Mouse (Mus musculus) embryonic facial prominence, embryonic 15.5 days (tissue): ENCODE measurements around the gene Fgfrl1. TPM values are rescaled to one million over a fixed set of nuclear protein-coding genes. Genes with fewer than 3 reads are reported as not detected.

Experiments
- ATAC-seq: fragments of 200-750 bp; cut with Nextera tagmentation; 2 replicates; pipeline ENCODE4 v1.8.0; 2017; ENCODE audit warnings: low read depth, moderate TSS enrichment; ENCODE audit not compliant: insufficient number of reproducible peaks, low FRiP score, low TSS enrichment
- H3K27ac ChIP-seq: fragments of 300-500 bp; sonication (generic); replicated peaks from 2 replicates; pipeline ENCODE4 v1.5.1; 2015; ENCODE audit warnings: mild to moderate bottlenecking, inconsistent platforms
- H3K27me3 ChIP-seq: fragments of 300-500 bp; sonication (generic); 2 replicates; pipeline ENCODE4 v1.6.1; 2015; ENCODE audit warnings: inconsistent platforms
- H3K36me3 ChIP-seq: fragments of 300-500 bp; sonication (generic); 2 replicates; pipeline ENCODE4 v1.6.1; 2015; ENCODE audit warnings: mild to moderate bottlenecking, inconsistent platforms
- H3K4me1 ChIP-seq: fragments of 300-500 bp; sonication (generic); 2 replicates; pipeline ENCODE4 v1.6.1; 2015; ENCODE audit warnings: inconsistent platforms
- H3K4me2 ChIP-seq: fragments of 300-500 bp; sonication (generic); replicated peaks from 2 replicates; pipeline ENCODE4 v1.6.1; 2015; ENCODE audit warnings: mild to moderate bottlenecking, inconsistent platforms
- H3K4me3 ChIP-seq: fragments of 300-500 bp; sonication (generic); replicated peaks from 2 replicates; pipeline ENCODE4 v1.5.1; 2015; ENCODE audit warnings: mild to moderate bottlenecking, inconsistent platforms
- H3K9ac ChIP-seq: fragments of 300-500 bp; sonication (generic); 2 replicates; pipeline ENCODE4 v1.6.1; 2015; ENCODE audit warnings: inconsistent platforms
- H3K9me3 ChIP-seq: fragments of 300-500 bp; sonication (generic); replicated peaks from 2 replicates; pipeline ENCODE4 v1.6.1; 2016; ENCODE audit warnings: inconsistent platforms
- WGBS: fragments of 180-500 bp; shearing (Covaris S2); methylation state at CpG from one replicate; pipeline ENCODE4 v1.1.7; 2015; 5-methylcytosine and 5-hydroxymethylcytosine counted together
- polyA plus RNA-seq: library from polyadenylated mRNA; unstranded; fragments of >200 nt; fragmentation: Nextera tagmentation; extraction: Ambion mirVana; gene quantifications from 2 replicates; pipeline ENCODE4 v1.2.1, GENCODE M21; 2015

The Fgfrl1 gene
- polyA plus RNA-seq, 1 experiment from 2014 or later, result 29.4 TPM

DNA sequence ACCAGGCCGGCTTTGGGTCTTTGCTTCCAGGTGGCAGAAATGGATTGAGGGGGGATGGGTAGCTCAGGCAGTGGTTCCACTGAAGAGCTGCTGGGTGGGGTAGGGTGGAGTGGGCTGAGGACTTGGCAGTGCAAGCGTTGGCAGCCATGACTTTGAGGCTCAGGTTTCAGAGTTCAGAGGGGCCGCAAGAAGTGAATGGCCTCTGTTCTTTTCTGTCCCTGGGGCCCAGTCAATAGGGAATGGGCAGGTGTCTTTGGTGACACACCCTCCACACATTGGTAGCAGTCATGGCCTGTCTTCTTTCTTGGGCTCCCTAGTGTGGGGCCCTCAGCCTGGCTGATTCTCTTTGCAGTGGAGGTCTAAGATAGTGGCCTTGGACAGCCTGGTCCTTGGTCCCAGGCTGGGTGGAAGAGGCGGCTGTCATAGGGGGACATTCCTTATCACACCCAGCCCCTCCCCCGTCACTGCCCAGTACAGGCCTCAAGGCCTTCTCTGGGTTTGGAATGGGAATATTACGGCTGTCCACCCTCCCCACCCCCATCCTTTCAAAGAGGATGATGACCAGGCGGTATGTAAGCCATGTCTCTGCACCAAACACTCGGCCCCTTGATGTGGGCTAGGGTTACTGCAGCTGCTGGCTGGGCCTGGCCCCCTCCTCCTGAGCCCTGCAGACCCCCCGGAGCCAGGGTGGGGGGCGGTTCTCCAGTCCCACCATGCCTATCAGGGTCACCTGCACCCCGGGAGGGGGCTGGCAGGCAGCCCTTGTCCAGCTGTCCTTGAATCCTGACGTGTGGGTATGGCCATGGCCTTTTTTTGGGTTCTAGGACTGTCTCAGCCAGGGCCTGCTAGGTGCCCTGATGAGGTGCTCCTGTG, 11.8 kb downstream of the Fgfrl1 start:
- peak; percentile 36 for ATAC-seq
- Histone ChIP-seq H3K36me3 (peaks cover 36% of the 10 kb centered on the region), H3K27ac (no peak overlapping the region), H3K9ac (no peak overlapping the region), H3K4me2 (no peak overlapping the region), H3K4me3 (no peak overlapping the region), H3K27me3 (no peaks in the 10 kb centered on the region), H3K9me3 (no peaks in the 10 kb centered on the region), H3K4me1 (peaks cover 4% of the 10 kb centered on the region; the same call in 1 of the 2 replicates)
- 65% methylated on average over 12 of the region's 12 CpGs for WGBS

- WGBS, result 84% methylated on average over 2 of the region's 2 CpGs
- Histone ChIP-seq H3K4me3 (no peak overlapping the region), H3K9ac (no peak overlapping the region), H3K9me3 (no peaks in the 10 kb centered on the region), H3K4me2 (no peak overlapping the region), H3K27ac (no peak overlapping the region), H3K36me3 (peaks cover 36% of the 10 kb centered on the region), H3K27me3 (no peaks in the 10 kb centered on the region), H3K4me1 (no peaks in the 10 kb centered on the region)
- no peak for ATAC-seq
Measured at GRCm38 (mm10) chr5:108707758-108708157, 15.6 kb downstream of the Fgfrl1 start.

DNA sequence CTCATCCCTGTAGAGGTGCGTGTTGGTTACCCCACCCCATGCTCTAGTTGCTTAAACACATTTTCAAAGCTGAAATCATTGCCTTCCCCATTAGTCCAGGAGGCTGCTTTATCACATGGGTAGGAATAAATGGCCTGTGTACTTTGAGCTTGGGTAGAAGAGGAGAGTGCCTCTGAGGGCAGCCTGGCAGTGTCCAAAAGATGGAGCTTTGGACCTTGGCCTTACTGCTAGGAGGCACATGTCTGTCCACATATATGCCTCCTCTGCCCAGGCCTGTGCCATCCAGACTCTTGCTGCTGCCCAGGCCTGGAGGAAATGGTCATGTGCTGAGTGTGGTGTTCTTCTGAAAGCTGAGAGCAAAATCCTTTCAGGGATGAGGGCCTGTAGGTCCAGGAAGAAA, 16.2 kb downstream of the Fgfrl1 start:
- Histone ChIP-seq H3K4me1 (no peaks in the 10 kb centered on the region), H3K4me2 (no peak overlapping the region), H3K27me3 (no peaks in the 10 kb centered on the region), H3K9me3 (no peaks in the 10 kb centered on the region), H3K27ac (no peak overlapping the region), H3K9ac (no peak overlapping the region), H3K36me3 (peaks cover 36% of the 10 kb centered on the region), H3K4me3 (no peak overlapping the region)
- WGBS, result 80% methylated on average over 1 of the region's 1 CpGs
- ATAC-seq, result no peak

GRCm38 (mm10) chr5:108708981-108709731, 17.0 kb downstream of the Fgfrl1 start:
- WGBS, result 60% methylated on average over 6 of the region's 6 CpGs
- Histone ChIP-seq H3K27ac (no peak overlapping the region), H3K36me3 (peaks cover 36% of the 10 kb centered on the region), H3K27me3 (no peaks in the 10 kb centered on the region), H3K4me1 (no peaks in the 10 kb centered on the region; the same call in 1 of the 2 replicates), H3K9ac (no peak overlapping the region), H3K4me2 (no peak overlapping the region), H3K4me3 (no peak overlapping the region), H3K9me3 (no peaks in the 10 kb centered on the region)
- no peak for ATAC-seq

DNA sequence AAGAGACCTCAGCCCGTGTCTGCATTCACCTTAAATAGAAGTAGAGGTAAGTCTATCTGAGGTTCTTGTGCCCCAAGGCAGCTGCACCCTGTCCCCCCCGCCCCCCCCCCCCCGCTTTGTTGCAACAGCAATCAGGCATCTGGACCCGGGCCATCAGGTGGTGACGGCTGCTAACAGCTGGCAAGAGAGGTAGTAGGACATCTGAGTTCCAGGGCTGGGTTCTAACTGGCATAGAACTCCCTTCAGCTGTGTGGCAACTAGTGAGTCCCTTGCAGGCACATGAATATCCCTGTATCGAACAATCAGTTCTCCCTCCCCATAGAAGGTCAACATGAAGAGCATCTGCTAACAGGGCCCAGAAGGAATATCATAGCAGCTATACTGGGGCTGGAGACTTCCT, 19.8 kb downstream of the Fgfrl1 start:
- H3K9me3 ChIP-seq, result no peaks in the 10 kb centered on the region
- no peak for ATAC-seq
- 68% methylated on average over 6 of the region's 6 CpGs for WGBS

DNA sequence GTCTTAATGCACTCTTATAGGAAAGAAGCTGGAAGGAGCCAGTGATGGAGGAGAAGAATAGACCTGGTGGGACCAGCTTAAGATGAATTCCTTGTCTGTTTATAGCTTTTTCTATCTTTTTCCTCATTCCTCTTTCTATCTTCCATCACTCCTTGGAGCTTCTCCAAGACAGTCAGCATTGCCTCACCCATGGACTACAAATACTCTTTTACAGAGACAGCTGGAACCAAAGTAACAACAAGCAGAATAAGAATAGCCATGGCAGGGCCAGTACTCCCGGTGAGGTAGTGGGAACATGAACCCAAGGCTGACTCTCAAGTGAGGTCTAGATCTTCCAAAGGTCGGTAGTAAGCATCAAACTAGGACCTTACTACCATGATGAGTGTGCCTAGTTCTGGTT, 20.9 kb downstream of the Fgfrl1 start:
- H3K27ac ChIP-seq, result no peak overlapping the region
- 0 out of 2 replicates have a peak, but pooled peaks cover 1% of the 10 kb centered on the region for H3K36me3 ChIP-seq
- H3K9me3 ChIP-seq, result no peaks in the 10 kb centered on the region
- no peak overlapping the region for H3K9ac ChIP-seq
- no peak overlapping the region for H3K4me2 ChIP-seq
- peaks cover 12% of the 10 kb centered on the region; the same call in 1 of the 2 replicates for H3K4me1 ChIP-seq
- no peak for ATAC-seq
- H3K27me3 ChIP-seq, result no peaks in the 10 kb centered on the region
- H3K4me3 ChIP-seq, result no peak overlapping the region
- 84% methylated on average over 2 of the region's 2 CpGs for WGBS

More for the DNA sequence above, 19.8 kb downstream of the Fgfrl1 start:
- Histone ChIP-seq H3K4me1 (peaks cover 5% of the 10 kb centered on the region; the same call in 1 of the 2 replicates), H3K27me3 (no peaks in the 10 kb centered on the region), H3K27ac (no peak overlapping the region), H3K4me3 (no peak overlapping the region), H3K36me3 (peaks cover 13% of the 10 kb centered on the region), H3K9ac (no peak overlapping the region), H3K4me2 (no peak overlapping the region)

- H3K36me3 ChIP-seq, result no peaks in the 10 kb centered on the region
- peak overlapping the region; percentile 49; the same call in 1 of the 2 replicates for H3K27ac ChIP-seq
- H3K4me2 ChIP-seq, result no peak overlapping the region
- no peak for ATAC-seq
- no peak overlapping the region for H3K9ac ChIP-seq
- H3K9me3 ChIP-seq, result no peaks in the 10 kb centered on the region
- H3K4me1 ChIP-seq, result peaks cover 18% of the 10 kb centered on the region; the same call in 1 of the 2 replicates
- H3K27me3 ChIP-seq, result no peaks in the 10 kb centered on the region
- no peak overlapping the region for H3K4me3 ChIP-seq
Measured at GRCm38 (mm10) chr5:108713691-108714090, 21.5 kb downstream of the Fgfrl1 start.

DNA sequence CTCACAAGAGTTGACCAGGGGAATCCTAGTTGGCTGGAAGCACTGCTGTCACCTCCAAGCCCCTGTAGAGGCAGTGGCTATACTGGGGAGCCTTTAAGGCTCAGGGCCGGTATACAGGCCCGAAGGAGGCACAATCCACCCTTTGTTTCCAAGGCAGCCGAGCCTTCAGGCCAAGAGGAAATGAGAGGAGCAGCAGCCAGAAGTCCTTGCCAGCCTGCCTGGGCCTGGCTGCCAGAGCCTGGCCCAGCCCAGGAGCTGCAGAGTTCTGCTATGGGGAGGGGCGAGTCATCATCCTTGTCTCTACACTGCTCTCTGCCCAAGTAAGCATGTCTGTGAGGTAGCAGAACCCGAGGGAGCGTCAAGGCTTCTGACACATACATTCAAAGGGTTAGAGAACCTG, 22.0 kb downstream of the Fgfrl1 start:
- H3K4me3 ChIP-seq, result no peak overlapping the region
- no peaks in the 10 kb centered on the region for H3K9me3 ChIP-seq
- no peak overlapping the region for H3K4me2 ChIP-seq
- ATAC-seq, result peak; percentile 73
- H3K9ac ChIP-seq, result no peak overlapping the region
- H3K36me3 ChIP-seq, result no peaks in the 10 kb centered on the region
- no peaks in the 10 kb centered on the region for H3K27me3 ChIP-seq
- 30% methylated on average over 6 of the region's 6 CpGs for WGBS
- peak overlapping the region; percentile 49; the same call in 1 of the 2 replicates for H3K27ac ChIP-seq
- H3K4me1 ChIP-seq, result peaks cover 19% of the 10 kb centered on the region; the same call in 1 of the 2 replicates

- no peak for ATAC-seq
- H3K36me3 ChIP-seq, result no peaks in the 10 kb centered on the region
- peaks cover 19% of the 10 kb centered on the region; the same call in 1 of the 2 replicates for H3K4me1 ChIP-seq
- no peaks in the 10 kb centered on the region for H3K27me3 ChIP-seq
- H3K27ac ChIP-seq, result no peak overlapping the region
- 70% methylated on average over 1 of the region's 1 CpGs for WGBS
- H3K9ac ChIP-seq, result no peak overlapping the region
- H3K9me3 ChIP-seq, result no peaks in the 10 kb centered on the region
- no peak overlapping the region for H3K4me2 ChIP-seq
- H3K4me3 ChIP-seq, result no peak overlapping the region
Measured at GRCm38 (mm10) chr5:108715974-108716373, 23.8 kb downstream of the Fgfrl1 start.

DNA sequence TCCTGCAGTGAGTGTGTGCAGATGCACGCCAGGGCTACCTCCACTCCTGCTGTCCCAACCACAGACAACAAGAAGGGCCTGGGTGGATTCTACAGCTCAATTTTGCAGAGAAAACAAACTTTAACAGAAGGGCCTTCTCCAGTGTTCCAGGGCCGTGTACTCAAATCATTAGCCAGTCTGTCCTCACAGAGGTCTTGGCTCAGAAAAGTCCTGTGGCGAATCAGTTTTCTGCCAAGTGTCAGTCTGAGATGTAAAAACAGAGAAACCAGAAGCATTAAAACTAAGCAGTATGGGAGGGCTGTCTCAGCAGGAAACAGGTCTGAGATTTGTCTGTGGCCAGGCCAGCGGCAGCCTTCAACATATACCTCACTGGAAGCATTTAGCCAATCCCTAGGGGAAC, 25.9 kb downstream of the Fgfrl1 start:
- 30% methylated on average over 4 of the region's 4 CpGs for WGBS
- no peaks in the 10 kb centered on the region for H3K9me3 ChIP-seq
- no peak overlapping the region for H3K9ac ChIP-seq
- no peaks in the 10 kb centered on the region for H3K36me3 ChIP-seq
- no peak overlapping the region for H3K27ac ChIP-seq
- no peak for ATAC-seq
- no peak overlapping the region for H3K4me2 ChIP-seq
- peaks cover 19% of the 10 kb centered on the region; the same call in 1 of the 2 replicates for H3K4me1 ChIP-seq
- no peaks in the 10 kb centered on the region for H3K27me3 ChIP-seq
- no peak overlapping the region for H3K4me3 ChIP-seq

- no peaks in the 10 kb centered on the region for H3K9me3 ChIP-seq
Measured at GRCm38 (mm10) chr5:108719761-108720160, 27.6 kb downstream of the Fgfrl1 start.

More at GRCm38 (mm10) chr5:108719761-108720160, 27.6 kb downstream of the Fgfrl1 start:
- Histone ChIP-seq H3K27me3 (no peaks in the 10 kb centered on the region), H3K27ac (no peak overlapping the region), H3K4me3 (no peak overlapping the region), H3K9ac (no peak overlapping the region), H3K4me2 (no peak overlapping the region), H3K4me1 (peaks cover 15% of the 10 kb centered on the region; the same call in 1 of the 2 replicates), H3K36me3 (no peaks in the 10 kb centered on the region)
- no peak for ATAC-seq
- WGBS, result 65% methylated on average over 7 of the region's 7 CpGs
